Mouse (Mus musculus) small intestine, adult 2 months (tissue): Measurements from ENCODE around the gene Mrpl46. TPM values are rescaled to one million over a fixed set of nuclear protein-coding genes. Genes with fewer than 3 reads are reported as not detected.

Source experiments
- H3K27ac ChIP-seq: fragments of 200-500 bp; 2 replicates; pipeline ENCODE4 v1.5.1; 2012; ENCODE audit warnings: low read depth, low read length, control low read depth, inconsistent platforms; ENCODE audit not compliant: insufficient read depth
- H3K27me3 ChIP-seq: fragments of 200-500 bp; 2 replicates; pipeline ENCODE4 v1.6.1; 2012; ENCODE audit warnings: mild to moderate bottlenecking, moderate library complexity, low read length, inconsistent platforms; ENCODE audit not compliant: control insufficient read depth, insufficient read depth
- H3K36me3 ChIP-seq: fragments of 200-500 bp; 2 replicates; pipeline ENCODE4 v1.6.1; 2012; ENCODE audit warnings: mild to moderate bottlenecking, low read length, control low read depth, inconsistent platforms; ENCODE audit not compliant: control insufficient read depth, insufficient read depth
- H3K4me1 ChIP-seq: fragments of 200-500 bp; 2 replicates; pipeline ENCODE4 v1.6.1; 2012; ENCODE audit warnings: low read length, inconsistent platforms, mixed read lengths; ENCODE audit not compliant: control insufficient read depth, insufficient read depth, insufficient read length
- H3K4me3 ChIP-seq: fragments of 200-500 bp; 2 replicates; pipeline ENCODE4 v1.5.1; 2012; ENCODE audit warnings: low read depth, mild to moderate bottlenecking, control low read depth, inconsistent platforms, low read length, moderate library complexity
- CTCF ChIP-seq: fragments of 200-500 bp; IDR thresholded peaks from 2 replicates; pipeline ENCODE4 v1.5.1; 2012; ENCODE audit warnings: low read depth, mild to moderate bottlenecking, control low read depth, inconsistent platforms, low read length, moderate library complexity, mixed read lengths; ENCODE audit not compliant: insufficient replicate concordance, insufficient read length; ENCODE audit errors: extremely low read depth
- POLR2A ChIP-seq: fragments of 200-500 bp; IDR thresholded peaks from 2 replicates; pipeline ENCODE4 v1.6.1; 2012; ENCODE audit warnings: low read depth, mild to moderate bottlenecking, control low read depth, inconsistent platforms, low read length, moderate library complexity
- WGBS: fragments of 180-500 bp; shearing (Covaris S2); methylation state at CpG from one replicate; pipeline ENCODE4 v1.1.7; 2018; 5-methylcytosine and 5-hydroxymethylcytosine counted together
- polyA plus RNA-seq: library from polyadenylated mRNA; depleted of rRNA; stranded (reverse); fragments of >200 nt; gene quantifications from 2 replicates; pipeline ENCODE4 v1.2.3, GENCODE M21; 2012

Gene Mrpl46
- polyA plus RNA-seq, 1 experiment = 20.8 TPM

DNA sequence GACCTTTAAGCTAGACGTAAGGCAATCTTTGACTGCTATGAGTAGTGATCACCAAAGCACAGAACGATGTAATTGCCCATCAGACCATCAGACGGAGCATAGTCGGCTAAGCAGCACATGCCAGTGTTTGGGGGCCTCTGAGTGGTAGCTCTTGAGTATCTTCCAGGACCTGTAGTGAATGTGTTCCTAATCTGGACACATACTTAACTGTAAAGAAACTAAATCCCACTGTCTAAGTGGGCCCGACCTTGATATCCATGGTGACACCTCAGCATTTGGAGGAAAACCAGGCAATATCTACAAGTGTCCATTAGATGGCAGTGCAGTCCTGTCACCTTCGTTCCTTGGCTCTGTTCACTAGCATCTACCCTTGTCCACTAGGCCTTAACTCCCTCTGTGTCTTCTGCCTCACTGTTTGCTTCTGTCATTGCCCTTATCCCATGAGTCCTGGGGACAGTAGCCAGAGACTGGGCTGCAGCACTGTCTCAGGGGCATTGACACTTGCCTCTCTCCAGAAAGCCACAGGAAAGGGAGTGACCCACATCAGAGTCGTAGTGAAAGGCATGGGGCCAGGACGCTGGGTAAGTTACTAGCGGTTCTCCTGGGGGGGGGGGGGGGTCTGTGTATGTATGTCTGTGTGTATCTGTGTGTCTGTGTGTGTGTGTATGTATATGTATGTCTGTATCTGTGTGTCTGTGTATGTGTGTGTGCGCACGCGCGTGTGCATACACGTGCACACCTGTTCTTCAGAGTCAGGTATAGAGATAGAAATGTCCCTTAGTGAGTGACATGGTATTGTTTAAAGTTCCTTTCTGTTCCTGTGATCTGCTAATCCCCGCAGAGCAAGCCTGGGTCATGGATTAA is 8.3 kb upstream of the Mrpl46 start:
- Histone ChIP-seq H3K27ac (no peak overlapping the region), H3K36me3 (peaks cover 7% of the 10 kb centered on the region; the same call in 1 of the 2 replicates), H3K4me1 (no peaks in the 10 kb centered on the region), H3K27me3 (no peaks in the 10 kb centered on the region), H3K4me3 (no peak overlapping the region)
- 80% methylated on average over 15 of the region's 15 CpGs for WGBS
- TF ChIP-seq CTCF = peak; percentile 46; the same call in 1 of the 2 replicates
- TF ChIP-seq POLR2A = no peak

GRCm38 (mm10) chr7:78787793-78788380 is 4.6 kb upstream of the Mrpl46 start:
- 89% methylated on average over 12 of the region's 12 CpGs for WGBS
- H3K27me3 ChIP-seq = no peaks in the 10 kb centered on the region
- TF ChIP-seq POLR2A = no peak
- no peak for TF ChIP-seq CTCF
- no peak overlapping the region for H3K27ac ChIP-seq
- no peaks in the 10 kb centered on the region for H3K4me1 ChIP-seq
- H3K4me3 ChIP-seq = no peak overlapping the region
- H3K36me3 ChIP-seq = peaks cover 7% of the 10 kb centered on the region; the same call in 1 of the 2 replicates

DNA sequence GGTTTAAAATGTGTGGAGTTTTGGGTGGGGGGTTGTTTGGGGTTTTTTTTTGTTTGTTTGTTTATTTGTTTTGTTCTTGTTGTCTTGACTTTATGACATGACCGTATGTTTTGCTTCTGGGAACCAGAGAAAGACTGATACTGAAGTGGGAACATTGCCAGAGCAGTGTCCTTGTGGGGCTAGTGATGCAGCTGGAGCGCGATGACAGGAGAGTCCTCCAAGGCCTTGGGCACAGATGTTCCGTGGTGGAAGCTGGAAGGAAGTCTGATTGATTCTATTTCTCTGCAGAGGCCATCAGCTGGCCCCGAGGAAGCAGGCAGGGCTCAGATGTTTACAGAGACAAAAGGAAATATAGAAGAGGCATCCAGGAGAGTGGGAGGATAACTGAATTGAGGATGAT is 2.6 kb upstream of the Mrpl46 start:
- whole genome bisulfite sequencing = 60% methylated on average over 5 of the region's 5 CpGs
- H3K27ac ChIP-seq = no peak overlapping the region
- no peaks in the 10 kb centered on the region for H3K27me3 ChIP-seq
- TF ChIP-seq CTCF = no peak
- TF ChIP-seq POLR2A = no peak
- no peak overlapping the region for H3K4me3 ChIP-seq
- peaks cover 7% of the 10 kb centered on the region; the same call in 1 of the 2 replicates for H3K36me3 ChIP-seq
- H3K4me1 ChIP-seq = no peaks in the 10 kb centered on the region

GRCm38 (mm10) chr7:78778741-78779140 is 4.6 kb downstream of the Mrpl46 start:
- no peaks in the 10 kb centered on the region for H3K4me1 ChIP-seq
- no peaks in the 10 kb centered on the region for H3K27me3 ChIP-seq
- H3K27ac ChIP-seq = no peak overlapping the region
- WGBS = 79% methylated on average over 5 of the region's 5 CpGs
- peaks cover 50% of the 10 kb centered on the region for H3K36me3 ChIP-seq
- no peak overlapping the region for H3K4me3 ChIP-seq
- TF ChIP-seq POLR2A = no peak
- TF ChIP-seq CTCF = no peak

DNA sequence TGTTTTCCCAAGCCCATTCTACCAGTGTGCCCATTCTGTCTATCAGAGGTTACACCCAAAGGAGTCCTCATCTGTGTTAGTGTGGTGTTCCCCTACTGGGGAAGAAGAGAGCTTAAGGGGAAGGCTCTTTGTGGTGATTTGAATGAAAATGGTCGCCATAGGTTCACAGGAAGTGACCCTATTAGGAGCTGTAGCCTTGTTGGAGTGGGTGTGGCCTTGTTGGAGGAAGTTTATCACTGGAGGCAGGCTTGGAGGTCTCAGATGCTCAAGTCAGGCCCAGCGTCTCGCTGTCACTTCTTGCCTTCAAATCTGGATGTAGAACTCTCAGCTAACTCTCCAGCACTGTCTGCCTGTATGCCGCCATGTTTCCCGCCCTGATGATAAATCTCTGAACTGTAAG is 12.4 kb downstream of the Mrpl46 start:
- Histone ChIP-seq H3K4me3 (no peak overlapping the region), H3K27ac (no peak overlapping the region), H3K27me3 (no peaks in the 10 kb centered on the region), H3K4me1 (no peaks in the 10 kb centered on the region), H3K36me3 (peaks cover 25% of the 10 kb centered on the region)
- 86% methylated on average over 5 of the region's 5 CpGs for WGBS
- TF ChIP-seq CTCF = no peak
- no peak for TF ChIP-seq POLR2A

- Histone ChIP-seq H3K4me3 (no peak overlapping the region), H3K36me3 (peaks cover 10% of the 10 kb centered on the region), H3K4me1 (no peaks in the 10 kb centered on the region), H3K27me3 (no peaks in the 10 kb centered on the region), H3K27ac (no peak overlapping the region)
- 32% methylated on average over 7 of the region's 7 CpGs for WGBS
- TF ChIP-seq POLR2A (no peak), CTCF (no peak)
Observed at GRCm38 (mm10) chr7:78769075-78769652, 14.2 kb downstream of the Mrpl46 start.

- 86% methylated on average over 12 of the region's 12 CpGs for WGBS
- no peaks in the 10 kb centered on the region for H3K4me1 ChIP-seq
Observed at GRCm38 (mm10) chr7:78767929-78768531, 15.3 kb downstream of the Mrpl46 start.

More at GRCm38 (mm10) chr7:78767929-78768531, 15.3 kb downstream of the Mrpl46 start:
- Histone ChIP-seq H3K4me3 (no peak overlapping the region), H3K27ac (no peak overlapping the region), H3K27me3 (no peaks in the 10 kb centered on the region), H3K36me3 (no peaks in the 10 kb centered on the region)
- TF ChIP-seq POLR2A (no peak), CTCF (no peak)
